Mouse (Mus musculus): ENCODE results near the gene Rngtt. TPM values are rescaled to one million over a fixed set of nuclear protein-coding genes. Genes with fewer than 3 reads are reported as not detected.
A peak's percentile ranks its signal among the peaks of the same experiment; 100 is the strongest.
"Not testable (repeated sequence)": the region's sequence is repeated elsewhere in the genome, so short reads cannot be mapped to it uniquely, and the experiment has no call there.

The Rngtt gene
- total RNA-seq (2017) = 56.6 to 90.0 TPM (median 57.3 TPM) in 3 replicates

DNA sequence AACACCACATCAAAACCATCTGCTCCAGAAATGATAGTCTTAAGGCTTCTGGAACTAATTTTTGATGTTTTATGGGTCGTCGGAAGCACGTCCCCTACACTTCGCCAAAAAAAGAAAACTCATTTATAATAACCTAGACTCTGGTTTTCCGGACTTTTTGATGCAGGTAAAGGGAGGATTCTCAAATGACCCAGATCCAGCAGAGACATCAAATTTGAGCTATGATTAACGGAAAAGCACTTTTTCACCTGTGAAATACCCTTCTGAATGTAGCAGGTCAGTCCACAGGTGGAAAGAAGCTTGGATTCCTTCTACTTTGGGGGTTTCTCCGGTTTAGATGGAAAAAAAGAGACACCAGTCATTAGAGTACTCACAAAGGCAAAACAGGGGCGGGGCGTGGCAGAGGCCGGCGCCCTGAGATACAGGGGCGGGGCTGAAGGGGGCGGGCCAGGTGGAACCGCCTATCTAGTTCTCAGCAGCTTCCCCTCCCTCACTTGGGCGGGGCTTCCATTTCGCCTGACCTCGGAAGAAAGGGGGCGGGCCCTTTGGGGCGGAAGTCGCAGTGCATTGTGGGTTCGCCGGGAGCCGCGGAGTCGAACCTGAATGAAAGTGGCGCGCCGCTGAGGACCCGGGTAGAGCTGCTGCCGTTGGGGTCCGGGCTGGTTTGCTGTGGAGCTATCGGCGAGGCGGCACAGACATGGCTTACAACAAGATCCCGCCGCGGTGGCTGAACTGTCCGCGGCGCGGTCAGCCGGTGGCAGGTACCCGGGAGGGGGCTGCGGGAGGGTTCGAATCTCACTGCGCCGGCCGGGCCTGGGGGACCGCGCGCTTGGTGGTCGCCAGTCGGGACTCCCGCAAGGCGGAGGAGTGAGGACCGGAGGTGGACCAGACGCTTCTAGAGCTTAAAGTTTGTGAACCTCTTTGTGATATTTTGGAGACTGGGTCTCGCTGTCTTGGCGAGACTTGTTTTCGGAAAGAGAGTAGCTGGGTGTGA lies at the start of gene Rngtt:
TSS of gene Rngtt (plus strand) at position 548 of the 994 bp plus-strand sequence.
- peak; percentile 99 for ATAC-seq (replicated peaks; ENCODE audit: insufficient number of reproducible peaks, low FRiP score, low TSS enrichment, poor library complexity, severe bottlenecking)

DNA sequence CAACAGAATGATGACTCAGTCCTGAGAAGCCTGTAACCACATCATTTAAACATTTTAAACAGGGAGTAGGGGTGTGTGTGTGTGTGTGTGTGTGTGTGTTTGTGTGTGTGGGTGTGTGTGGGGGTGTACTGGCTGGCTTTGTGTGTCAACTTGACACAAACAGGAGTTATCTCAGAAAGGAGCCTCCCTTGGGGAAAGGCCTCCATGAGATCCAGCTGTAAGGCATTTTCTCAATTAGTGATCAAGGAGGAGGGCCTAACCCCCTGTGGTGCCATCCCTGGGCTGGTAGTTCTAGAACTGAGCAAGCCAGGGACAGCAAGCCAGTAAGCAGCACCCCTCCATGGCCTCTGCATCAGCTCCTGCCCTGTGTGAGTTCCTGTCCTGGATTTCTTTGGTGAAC lies 49.8 kb upstream of the Rngtt start:
- no peak for ATAC-seq (replicated peaks; ENCODE audit: insufficient number of reproducible peaks, low FRiP score, low TSS enrichment, poor library complexity, severe bottlenecking)

DNA sequence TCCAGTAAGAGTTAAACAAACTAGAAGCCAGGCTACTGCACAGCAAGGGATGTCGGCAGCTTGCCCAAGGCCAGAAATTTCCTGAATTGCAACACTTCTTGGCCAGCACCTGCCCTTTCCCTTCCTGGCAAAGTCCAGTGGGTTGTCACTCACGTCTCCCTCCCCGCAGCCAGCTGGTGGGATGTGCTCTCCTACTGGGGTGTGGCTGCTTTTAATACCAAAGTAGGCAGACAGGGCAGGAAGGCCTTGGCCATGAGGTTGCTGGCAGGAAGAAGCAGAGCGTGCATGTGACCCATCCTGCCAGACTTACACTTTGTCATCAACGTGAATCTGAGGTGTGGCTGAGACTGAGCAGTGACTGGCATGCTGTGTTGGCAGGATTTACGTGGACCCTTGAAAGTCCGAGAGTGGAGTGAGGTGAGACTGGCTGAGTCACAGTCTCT lies 48.8 kb upstream of the Rngtt start:
- peak; percentile 60; the same call in 1 of the 2 replicates for ATAC-seq (replicated peaks; ENCODE audit: insufficient number of reproducible peaks, low FRiP score, low TSS enrichment, poor library complexity, severe bottlenecking)

DNA sequence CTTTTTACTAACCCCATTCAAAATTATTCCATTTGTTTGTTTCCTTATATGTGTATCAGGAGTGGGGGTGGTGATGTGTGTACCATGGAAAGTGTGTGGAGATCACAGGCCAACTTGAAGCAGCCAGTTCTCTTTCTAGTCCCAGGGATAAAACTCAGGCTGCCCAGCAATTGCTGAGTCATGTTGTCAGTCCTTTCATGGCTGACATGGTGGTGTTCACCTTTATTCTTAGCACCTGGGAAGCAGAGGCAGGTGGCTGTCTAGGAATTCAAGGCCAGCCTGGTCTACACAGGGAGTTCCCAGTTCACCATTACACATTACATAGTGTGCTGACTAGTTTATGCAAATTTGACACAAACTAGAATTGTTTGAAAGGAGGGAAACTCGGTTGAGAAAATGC lies 47.2 kb upstream of the Rngtt start:
- no peak for ATAC-seq (replicated peaks; ENCODE audit: insufficient number of reproducible peaks, low FRiP score, low TSS enrichment, poor library complexity, severe bottlenecking)

DNA sequence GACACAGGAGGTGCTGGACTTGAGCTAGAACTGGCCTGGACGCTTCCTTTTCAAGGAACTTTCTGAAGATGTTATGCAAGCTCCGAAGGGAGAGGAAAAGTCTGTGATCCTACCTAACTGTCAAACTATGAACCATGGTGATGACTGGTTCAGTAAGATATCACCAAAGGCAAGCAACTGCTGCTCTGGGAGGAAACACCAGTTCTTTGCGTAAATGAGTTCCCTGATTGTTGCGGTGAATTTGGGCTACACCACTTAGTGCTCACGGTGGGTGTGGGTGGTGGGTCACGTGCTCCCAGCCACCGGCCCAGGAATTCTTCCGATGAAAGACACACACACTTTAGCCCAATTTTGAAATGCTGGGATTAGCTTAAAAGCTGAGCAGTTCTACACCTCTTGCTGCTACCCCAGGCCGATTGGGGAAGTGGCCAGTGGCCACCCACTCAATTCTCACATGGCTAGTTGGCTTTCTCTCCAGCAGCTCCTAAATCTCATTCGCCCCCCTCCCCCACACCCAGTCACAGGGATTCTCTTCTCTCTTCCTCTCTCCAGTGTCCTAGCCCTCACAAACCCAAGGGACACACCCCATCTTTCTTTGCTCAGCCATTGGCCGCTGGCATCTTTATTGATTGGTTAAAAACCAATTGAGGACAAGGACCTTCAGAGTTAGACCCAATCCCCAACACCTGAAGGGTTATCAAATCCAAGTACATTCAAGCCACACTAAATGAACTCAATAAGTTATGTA lies 45.0 kb upstream of the Rngtt start:
- ATAC-seq (replicated peaks; ENCODE audit: insufficient number of reproducible peaks, low FRiP score, low TSS enrichment, poor library complexity, severe bottlenecking) = no peak

DNA sequence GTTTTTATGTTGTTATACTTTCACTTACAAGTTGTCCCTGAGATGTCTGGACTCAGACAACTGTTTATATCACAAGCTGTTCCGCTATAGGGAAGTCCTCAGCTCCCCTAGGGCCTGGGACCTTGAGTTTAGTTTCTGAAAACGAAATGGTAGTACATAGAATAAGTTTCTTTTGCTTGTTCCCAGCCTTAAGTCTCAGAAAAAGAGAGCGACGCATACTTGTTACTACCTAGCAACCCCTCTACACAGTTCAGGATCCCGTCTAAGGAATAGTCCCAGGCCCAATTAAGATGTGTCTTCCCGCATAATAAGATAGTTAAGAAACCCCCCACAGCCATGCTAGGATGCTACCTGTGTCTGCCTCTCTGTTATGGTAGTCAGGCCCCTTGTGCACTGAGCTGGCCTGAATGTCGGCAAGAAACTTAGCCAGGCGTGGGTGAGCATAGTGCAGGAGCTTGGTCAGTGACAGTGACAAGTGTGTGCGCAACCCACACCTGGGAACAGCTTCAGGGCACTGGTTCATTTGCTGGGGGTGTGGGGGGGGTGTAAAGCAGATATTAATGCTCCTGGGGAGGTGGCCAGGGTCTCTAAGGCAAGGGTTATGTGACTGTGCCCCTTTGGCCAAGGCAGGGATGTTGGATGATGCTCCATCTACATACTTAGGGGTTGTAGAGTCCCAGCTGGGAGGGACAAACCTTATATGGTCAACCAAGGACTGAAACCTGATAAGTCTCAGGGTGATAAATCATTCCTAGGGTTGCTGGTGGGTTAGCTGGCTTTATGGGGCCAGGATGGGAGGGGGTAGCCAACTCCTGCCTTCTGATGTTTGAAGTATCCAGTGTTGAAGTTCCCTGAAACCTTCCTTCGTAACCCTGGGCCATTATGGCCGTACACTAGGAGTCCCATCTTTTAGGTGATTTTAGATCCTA lies 39.5 kb upstream of the Rngtt start:
- no peak for ATAC-seq (replicated peaks; ENCODE audit: insufficient number of reproducible peaks, low FRiP score, low TSS enrichment, poor library complexity, severe bottlenecking)

DNA sequence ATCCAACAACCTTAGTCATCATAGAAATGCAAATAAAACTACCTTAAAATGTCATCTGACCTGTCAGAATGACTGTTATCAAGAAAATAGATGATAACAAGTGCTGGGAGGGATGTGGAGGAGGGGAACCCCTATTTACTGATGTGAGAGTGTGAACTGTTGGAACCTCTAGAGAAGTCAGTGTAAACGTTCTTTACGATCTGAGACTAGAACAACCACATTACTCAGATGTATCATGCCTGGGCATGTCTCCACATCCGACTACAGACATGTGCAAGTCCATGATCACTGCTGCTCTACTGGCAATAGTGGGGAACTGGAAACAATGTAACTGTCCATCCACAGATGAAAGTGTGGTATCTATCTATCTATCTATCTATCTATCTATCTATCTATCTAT lies 36.7 kb upstream of the Rngtt start:
- no peak for ATAC-seq (replicated peaks; ENCODE audit: insufficient number of reproducible peaks, low FRiP score, low TSS enrichment, poor library complexity, severe bottlenecking)

DNA sequence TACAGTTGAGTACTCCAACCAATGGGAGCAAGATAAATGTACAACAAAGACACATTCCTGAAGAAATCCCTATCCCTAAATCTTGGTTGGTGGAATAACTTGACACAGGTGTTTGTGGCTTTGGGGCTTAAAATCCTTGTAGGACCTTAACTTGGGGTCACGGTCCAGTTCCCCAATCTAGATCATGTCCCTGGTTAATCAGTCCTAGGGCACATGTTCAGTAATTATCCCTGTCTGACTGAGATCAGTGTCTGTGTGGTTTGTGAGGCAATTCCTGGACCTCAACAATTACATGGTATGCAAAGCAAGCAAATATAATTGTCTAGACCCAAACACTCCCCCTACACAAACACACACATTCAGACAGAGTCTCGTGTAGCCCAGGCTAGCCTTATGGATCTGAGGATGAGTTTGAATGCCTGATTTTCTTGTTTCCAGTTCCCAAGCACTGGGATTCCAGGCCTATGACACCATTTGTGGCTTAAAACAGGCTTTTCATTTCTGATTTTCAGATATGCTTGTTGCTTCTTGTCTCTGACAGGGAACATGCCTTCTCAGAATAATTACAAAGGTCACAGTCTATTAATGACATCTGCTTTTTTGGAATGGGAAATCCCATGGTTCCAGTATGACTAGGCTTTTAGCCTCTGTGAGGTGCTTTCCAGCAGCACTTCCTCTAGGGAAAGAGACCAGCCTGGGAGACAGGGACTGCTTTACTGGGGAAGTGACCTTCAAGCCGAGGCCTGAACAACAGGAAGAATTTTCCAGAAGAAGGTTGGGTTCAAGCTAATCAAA lies 28.0 kb upstream of the Rngtt start:
- ATAC-seq (replicated peaks; ENCODE audit: insufficient number of reproducible peaks, low FRiP score, low TSS enrichment, poor library complexity, severe bottlenecking) = no peak

DNA sequence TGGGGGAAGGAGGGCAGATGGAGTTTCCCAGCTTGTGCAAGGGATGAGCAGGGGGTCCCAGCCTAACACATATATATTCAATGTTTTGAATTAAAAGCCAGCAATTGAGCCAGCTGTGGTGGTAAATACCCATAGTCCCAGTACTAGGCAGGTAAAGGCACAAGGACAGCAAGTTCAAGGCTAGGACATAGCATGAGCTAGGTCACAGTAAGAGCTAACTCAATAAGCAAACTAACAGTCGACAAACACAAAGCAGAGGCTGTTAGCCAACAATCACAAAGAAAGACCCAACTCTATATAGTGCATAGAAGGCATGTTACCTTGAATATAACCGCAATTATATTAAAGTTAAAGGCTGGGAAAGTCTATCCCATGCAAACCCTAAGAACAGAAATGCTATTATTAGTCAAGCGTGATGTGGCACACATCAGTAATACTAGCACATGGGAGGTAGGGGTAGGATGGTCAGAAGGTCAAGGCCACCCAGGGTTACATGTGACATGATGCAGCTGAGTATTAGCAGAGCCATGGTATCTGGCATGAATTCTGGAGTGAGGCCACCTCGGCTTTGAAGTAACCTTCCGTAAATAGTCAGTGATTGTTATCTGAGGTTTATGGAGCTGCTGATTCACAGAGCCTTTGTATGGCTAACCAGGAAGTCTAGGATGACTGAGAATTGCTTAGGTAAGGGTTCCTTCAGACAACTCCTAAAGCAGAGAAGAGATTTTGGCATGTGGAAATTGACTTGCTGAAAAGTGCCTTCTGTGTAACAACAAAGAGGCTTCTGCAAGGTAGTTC lies 25.8 kb upstream of the Rngtt start:
- no peak for ATAC-seq (replicated peaks; ENCODE audit: insufficient number of reproducible peaks, low FRiP score, low TSS enrichment, poor library complexity, severe bottlenecking)

DNA sequence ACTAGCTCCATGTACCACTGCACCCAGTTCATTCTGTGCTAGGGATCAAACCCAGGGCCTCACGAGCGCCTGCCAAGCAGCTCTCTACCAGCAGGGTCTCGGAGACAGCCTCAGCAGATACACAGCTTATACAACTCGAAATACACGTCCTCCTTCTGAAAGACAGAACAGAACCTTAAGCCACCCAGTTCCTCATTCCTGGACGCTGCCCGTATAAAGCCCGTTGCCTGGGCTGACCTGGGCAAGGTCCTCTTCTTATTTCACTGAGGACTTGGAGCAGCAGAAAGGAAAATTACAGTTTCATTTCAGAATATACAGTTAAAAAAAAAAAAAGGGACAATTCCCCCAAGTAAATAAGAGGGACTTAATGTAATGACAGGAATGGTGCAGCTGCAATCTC lies 24.7 kb upstream of the Rngtt start:
- no peak for ATAC-seq (replicated peaks; ENCODE audit: insufficient number of reproducible peaks, low FRiP score, low TSS enrichment, poor library complexity, severe bottlenecking)

DNA sequence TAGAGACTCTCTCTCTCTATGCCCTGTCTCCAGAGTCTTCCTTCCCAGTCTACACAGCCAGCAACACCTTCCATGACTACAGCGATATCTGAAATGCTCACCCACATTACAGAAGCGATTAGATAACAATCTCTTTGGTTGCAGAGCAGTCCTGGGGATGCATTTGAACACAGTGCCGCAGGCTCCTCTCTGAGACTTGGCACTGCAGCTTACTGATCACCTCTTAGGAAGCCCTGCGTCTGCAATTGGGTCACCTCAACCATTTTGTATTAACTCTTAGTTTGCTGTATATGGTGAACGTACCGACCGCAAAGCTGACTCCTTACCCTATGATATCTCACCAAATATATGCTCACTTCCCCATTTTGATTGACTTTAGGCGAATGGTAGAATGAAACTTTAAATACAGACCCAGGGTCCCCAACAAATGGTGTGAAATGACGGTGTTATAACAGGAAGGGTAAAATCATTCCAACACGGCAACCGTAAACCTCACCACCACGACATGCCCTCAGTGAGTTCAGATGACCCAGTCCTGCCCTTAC lies 20.9 kb upstream of the Rngtt start:
- 0 out of 2 replicates have a peak, but pooled peaks have one; percentile 24 for ATAC-seq (replicated peaks; ENCODE audit: insufficient number of reproducible peaks, low FRiP score, low TSS enrichment, poor library complexity, severe bottlenecking)

DNA sequence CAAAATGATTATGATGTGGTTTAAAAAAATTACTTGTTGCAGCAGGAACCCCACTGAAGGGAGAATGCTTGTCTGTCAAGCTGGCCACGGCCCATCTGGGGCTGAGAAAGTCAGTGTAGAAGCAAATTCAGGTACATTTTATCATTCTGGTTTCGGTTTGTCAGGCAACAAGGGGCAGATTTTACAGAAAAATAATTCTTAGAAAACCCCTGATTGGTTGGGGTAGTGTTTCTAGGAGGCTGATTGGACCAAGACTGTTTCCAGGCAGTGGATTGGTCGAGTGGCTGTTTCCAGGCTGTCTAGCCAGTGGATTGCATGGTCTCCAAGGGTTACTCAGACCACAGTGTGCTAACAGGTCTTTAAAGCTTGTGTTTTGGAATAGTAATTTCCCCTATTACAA lies 20.1 kb upstream of the Rngtt start, which contains the start of gene Pnrc1:
TSS of gene Pnrc1 (minus strand) at position 162 of the 400 bp plus-strand sequence.
- no peak for ATAC-seq (replicated peaks; ENCODE audit: insufficient number of reproducible peaks, low FRiP score, low TSS enrichment, poor library complexity, severe bottlenecking)

DNA sequence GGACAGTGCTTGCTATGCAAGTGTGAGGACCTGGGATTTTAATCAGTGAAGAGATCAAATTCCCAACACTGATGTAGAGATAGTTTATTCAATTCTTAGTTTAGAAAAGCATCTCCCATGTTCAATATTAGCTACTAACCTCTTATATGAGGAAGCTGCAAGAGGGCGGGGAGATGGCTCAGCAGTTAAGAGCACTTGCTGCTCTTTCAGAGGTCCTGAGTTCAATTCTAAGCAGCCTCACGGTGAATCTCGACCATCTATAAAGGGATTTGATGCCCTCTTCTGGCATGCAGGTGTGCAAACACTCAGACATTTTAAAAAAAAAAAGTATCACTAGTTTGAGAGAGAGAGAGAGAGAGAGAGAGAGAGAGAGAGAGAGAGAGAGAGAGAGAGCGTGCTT lies 19.2 kb upstream of the Rngtt start:
- no peak for ATAC-seq (replicated peaks; ENCODE audit: insufficient number of reproducible peaks, low FRiP score, low TSS enrichment, poor library complexity, severe bottlenecking)

DNA sequence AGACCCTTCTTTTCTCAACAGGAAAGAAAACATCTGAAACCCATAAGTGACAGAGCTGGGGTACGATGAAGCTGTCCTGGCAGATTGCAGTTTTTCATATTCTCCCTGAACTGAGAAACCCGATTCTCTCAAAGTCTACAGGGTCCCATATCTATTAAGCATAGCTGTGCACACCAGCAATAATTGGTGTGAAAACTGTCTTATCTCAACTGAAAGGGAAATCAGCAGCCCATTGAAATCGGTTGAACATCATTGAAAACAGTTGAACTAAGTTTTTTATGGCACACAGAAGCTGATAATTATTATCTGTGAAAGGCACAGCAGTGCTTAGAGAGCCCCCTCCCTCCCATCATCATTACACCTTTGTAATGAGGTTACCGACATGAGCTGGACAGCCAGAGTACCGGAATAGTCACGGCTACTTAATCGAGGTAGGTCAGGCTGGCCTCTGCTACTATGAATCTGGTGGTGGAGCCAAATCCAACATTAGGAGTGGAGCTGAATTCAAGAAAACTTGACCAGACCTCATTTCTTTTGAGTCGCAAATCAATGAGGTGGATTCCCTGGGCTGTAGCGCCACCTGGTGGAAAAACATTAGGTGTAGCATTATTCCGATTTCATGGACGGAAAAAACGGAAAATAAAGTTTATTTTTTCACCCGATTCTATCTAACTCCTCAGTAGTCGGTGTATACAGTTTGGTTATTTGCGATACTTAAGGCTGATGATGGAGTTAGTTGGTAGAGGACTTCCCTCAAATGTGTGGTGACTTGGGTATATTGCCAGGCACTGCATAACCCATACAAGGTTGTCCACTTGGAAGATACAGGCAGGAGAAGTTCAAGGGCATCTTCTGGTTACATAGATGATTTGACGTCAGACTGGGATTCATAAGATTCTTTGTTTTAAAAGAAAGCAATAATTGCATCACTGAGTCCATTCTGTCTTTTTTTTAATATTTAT lies 17.4 kb upstream of the Rngtt start:
- peak; percentile 67 for ATAC-seq (replicated peaks; ENCODE audit: insufficient number of reproducible peaks, low FRiP score, low TSS enrichment, poor library complexity, severe bottlenecking)

DNA sequence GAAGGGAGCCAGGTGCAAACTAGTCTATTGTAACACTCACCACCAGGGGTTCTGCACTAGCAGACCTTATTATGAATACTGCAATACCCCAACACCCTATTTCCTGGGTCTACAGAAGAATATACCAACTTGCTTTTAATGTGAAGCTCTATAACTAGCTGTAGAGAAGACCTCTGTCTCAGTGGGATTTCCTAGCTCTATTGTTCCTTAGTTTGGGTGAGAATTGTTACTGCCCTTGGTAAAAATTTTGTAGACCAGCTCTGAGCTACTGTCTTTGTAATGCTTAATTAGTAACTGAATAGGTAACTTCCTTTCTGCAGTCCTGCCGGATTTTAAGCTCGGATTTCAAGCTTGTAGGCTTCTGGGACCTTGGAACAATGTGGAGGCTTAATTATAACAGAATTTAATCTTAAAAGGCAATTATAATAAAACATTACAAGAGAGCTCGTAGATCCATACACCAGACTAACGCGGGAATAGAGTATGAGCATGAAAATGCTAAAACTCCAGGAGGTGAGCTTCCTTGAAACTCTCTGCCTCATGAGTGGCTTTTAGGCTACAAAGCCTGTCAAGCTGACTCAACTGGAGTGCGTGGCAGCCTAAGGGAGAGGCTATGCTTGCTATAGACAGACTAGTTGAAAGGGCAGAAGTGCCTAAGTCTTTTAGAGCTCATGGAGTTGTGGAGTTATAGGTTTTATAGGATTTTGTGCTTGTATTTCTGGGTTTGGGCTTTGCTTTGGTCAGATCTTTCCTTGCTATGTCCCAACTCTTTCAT lies 9.0 kb upstream of the Rngtt start:
- not testable (repeated sequence) for ATAC-seq (replicated peaks; ENCODE audit: insufficient number of reproducible peaks, low FRiP score, low TSS enrichment, poor library complexity, severe bottlenecking)
